Mouse (Mus musculus) cerebellum, adult 2 months (tissue): ENCODE measurements at regions not wholly inside any gene's neighbourhood (a gene's known extent, or its start where the extent isn't known, plus 50 kb on each side); places are given as distances from the start of the nearest gene placed in this dataset.

ENCODE experiments used
- DNase-seq, 2 experiments: peaks; one replicate each; pipeline ENCODE4 v3.0.0; 2021
- H3K27ac ChIP-seq: fragments of 200-500 bp; 2 replicates; pipeline ENCODE4 v1.5.1; 2012; ENCODE audit warnings: low read length, control low read depth, inconsistent platforms; ENCODE audit not compliant: insufficient read depth
- H3K27me3 ChIP-seq: fragments of 200-500 bp; 2 replicates; pipeline ENCODE4 v1.6.1; 2012; ENCODE audit warnings: inconsistent platforms, mild to moderate bottlenecking, low read length, moderate library complexity; ENCODE audit not compliant: control insufficient read depth, insufficient read depth
- H3K4me1 ChIP-seq: fragments of 200-500 bp; 2 replicates; pipeline ENCODE4 v1.6.1; 2011; ENCODE audit warnings: low read length; ENCODE audit not compliant: control insufficient read depth, insufficient read depth
- H3K4me3 ChIP-seq: fragments of 200-500 bp; replicated peaks from 2 replicates; pipeline ENCODE3; 2011; ENCODE audit warnings: mild to moderate bottlenecking, low read depth, low read length, control low read depth; ENCODE audit not compliant: insufficient read depth
- CTCF ChIP-seq: fragments of 200-500 bp; IDR thresholded peaks from 2 replicates; pipeline ENCODE4 v1.5.1; 2011; ENCODE audit warnings: low read depth, mild to moderate bottlenecking, control low read depth, low read length, moderate library complexity, borderline replicate concordance; ENCODE audit not compliant: insufficient read depth
- POLR2A ChIP-seq: fragments of 200-500 bp; IDR thresholded peaks from 2 replicates; pipeline ENCODE4 v1.6.1; 2011; ENCODE audit warnings: low read length, control low read depth, borderline replicate concordance; ENCODE audit not compliant: insufficient read depth
- WGBS: fragments of 180-500 bp; shearing (Covaris S2); methylation state at CpG from one replicate; pipeline ENCODE4 v1.1.7; 2018; 5-methylcytosine and 5-hydroxymethylcytosine counted together

DNA sequence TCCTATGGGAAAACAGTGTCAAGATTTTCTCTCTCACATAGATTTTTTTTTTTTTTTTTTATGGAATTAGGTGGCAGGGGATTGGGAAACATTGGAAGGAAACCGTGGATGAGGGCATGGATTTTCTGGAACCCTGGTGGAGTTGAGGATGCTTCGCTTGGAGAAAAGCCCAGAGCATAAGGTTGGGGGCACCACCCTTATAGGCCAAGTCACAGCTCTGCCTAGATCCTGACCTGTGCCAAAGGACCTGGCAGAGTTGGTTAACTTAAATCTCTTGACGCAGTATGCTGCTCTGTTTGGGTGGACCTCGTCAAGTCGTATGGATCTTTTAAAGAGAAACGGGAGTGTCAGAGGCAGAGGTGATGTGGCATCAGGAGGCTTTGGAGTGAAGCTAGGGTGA is 130.1 kb downstream of the 9530068E07Rik start:
- no peak overlapping the region for H3K4me3 ChIP-seq
- H3K27me3 ChIP-seq = no peaks in the 10 kb centered on the region
- TF ChIP-seq POLR2A (no peak), CTCF (no peak)
- 19% methylated on average over 6 of the region's 6 CpGs for WGBS
- DNase-seq = no peak
- no peak overlapping the region for H3K27ac ChIP-seq
- no peaks in the 10 kb centered on the region for H3K4me1 ChIP-seq

DNA sequence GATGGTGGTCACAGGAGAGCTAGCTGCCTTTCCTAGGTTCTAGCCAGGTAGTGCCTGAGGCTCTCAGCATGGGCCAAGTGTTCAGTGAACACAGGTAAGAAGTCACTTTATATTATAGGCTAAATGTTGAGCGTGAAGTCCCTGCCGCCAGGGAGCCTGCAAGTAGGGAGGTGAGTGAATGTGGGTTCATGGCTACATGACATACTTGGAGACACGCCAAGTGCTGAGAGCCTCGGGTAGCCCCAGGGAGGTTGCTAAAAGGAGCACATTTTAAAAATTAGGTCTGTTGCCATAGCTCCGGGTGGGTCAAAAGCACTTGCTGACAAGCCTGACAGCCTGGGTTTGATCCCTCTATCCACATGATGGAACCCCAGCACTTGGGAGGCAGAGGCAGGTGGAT is 137.2 kb downstream of the 9530068E07Rik start:
- Histone ChIP-seq H3K4me3 (no peak overlapping the region), H3K27me3 (no peaks in the 10 kb centered on the region), H3K4me1 (no peaks in the 10 kb centered on the region), H3K27ac (no peak overlapping the region)
- TF ChIP-seq CTCF (no peak), POLR2A (no peak)
- no peak for DNase-seq
- 42% methylated on average over 5 of the region's 5 CpGs for WGBS

DNA sequence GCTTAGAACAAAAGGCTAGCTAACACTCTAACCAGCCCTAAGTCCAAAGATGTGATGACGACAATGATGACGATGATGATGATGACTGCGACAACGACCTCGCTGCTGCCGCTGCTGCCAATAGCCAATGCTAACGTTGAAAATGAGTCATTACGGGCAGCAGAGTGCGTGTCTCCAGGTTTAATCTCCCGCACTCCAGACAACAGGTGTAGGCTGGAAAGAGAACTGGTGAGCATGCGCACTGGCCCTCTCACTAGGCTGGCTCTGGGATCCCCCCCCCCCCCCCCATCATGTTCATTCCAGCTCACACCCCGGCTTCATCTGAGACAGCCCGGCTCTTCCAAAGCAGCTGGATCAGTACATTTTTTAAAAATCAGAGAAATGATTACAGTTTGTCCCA is 138.4 kb downstream of the 9530068E07Rik start:
- Histone ChIP-seq H3K4me1 (no peaks in the 10 kb centered on the region), H3K27me3 (no peaks in the 10 kb centered on the region), H3K4me3 (no peak overlapping the region), H3K27ac (no peak overlapping the region)
- DNase-seq = no peak
- TF ChIP-seq CTCF (no peak), POLR2A (no peak)
- WGBS = 76% methylated on average over 13 of the region's 13 CpGs

DNA sequence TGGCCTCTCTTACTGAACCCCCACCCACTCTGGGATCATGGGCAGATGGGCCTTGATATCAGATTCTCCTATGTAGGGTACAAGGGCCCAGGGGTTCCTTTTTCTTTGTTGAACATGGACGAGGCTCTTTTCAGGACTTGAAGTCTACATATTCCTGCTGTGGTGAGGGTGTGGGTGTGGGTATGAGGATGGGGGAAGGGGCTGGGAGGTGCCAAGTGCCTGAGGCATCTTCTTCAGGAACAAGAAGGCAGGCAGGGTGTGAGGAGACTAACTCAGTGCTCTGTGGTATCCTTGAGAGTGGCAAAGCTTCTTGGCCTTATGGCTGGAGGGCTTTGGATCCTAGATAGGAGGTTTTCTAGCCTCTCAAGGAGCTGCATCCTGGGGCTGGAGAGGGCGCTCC is 140.0 kb downstream of the 9530068E07Rik start:
- WGBS = 83% methylated on average over 2 of the region's 2 CpGs
- DNase-seq = no peak
- H3K4me1 ChIP-seq = no peaks in the 10 kb centered on the region
- no peak for TF ChIP-seq POLR2A
- TF ChIP-seq CTCF = no peak
- no peak overlapping the region for H3K4me3 ChIP-seq
- H3K27ac ChIP-seq = no peak overlapping the region
- H3K27me3 ChIP-seq = no peaks in the 10 kb centered on the region

DNA sequence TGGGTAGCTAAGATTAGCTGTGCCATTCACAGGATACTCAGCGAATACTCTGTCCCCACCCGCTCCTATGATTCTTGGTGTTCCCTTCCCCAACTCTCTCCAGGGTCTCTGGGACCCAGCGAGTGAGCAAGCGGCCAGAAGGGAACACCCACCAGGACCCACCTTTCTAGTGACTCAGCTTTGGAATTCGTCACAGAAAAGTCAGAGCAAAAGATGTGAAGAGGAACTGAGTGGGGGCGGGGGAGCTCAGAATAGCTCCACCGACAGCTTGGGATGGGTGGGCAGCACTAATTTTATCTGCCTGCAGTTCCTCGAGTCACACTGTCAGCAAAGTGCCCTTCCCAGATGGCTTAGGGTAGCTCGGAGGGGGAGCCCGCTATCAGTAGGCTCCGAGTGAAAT is 140.6 kb downstream of the 9530068E07Rik start:
- 79% methylated on average over 11 of the region's 11 CpGs for WGBS

DNA sequence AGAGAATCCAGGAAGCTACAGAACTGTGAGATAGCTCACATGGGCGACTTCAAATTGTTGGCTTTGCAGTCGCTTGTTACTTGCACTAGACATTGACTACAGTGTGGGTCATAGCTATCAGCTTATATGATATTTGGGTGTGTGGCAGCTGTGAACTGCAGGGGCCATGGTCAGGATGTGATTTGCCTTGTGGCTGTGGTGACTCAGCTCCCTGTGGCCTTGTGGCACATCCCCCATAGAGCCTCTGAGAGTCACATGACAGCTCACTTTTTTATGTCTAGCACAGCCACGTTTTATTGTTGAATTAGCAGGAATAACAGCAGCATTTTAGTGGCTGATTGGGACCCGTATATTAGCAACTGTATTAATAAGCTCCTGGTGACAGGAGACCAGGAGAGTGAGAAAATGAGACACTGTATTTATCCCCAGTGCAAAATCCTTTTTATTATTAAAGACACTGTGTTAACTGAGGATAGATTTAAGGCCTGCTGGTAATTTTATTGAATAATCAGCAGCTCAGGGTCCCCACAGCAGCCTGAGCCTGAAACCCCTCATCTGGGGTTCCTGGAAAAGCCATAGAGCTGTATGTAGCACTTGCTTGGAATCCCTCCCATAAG is 141.7 kb downstream of the 9530068E07Rik start:
- no peak for DNase-seq
- TF ChIP-seq CTCF = no peak
- TF ChIP-seq POLR2A = no peak
- H3K4me3 ChIP-seq = no peak overlapping the region
- WGBS = 79% methylated on average over 4 of the region's 4 CpGs
- no peaks in the 10 kb centered on the region for H3K27me3 ChIP-seq
- H3K27ac ChIP-seq = no peak overlapping the region
- H3K4me1 ChIP-seq = no peaks in the 10 kb centered on the region

More for the DNA sequence above, 140.6 kb downstream of the 9530068E07Rik start:
- Histone ChIP-seq H3K4me1 (no peaks in the 10 kb centered on the region), H3K27ac (no peak overlapping the region), H3K27me3 (no peaks in the 10 kb centered on the region), H3K4me3 (no peak overlapping the region)
- no peak for DNase-seq
- TF ChIP-seq CTCF = no peak

DNA sequence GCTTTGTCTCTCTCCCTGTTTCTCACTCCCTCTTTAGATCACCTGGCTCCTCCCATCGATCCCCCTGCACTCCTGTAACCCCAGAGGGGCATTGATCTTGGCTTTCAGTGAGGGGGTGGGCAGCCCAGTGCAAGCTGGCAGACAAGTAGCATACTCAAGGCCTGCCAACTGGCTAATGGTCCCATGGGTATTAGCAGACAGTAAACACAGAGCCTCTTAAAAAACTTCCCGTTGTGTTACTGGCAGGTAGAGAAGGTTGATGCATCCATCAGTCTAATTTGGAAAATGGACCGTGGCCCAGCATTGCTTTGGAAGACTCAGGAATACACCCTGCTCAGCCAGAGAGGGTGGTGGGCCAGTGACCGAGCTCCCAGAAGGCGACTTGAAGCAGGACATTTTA is 145.0 kb downstream of the 9530068E07Rik start:
- no peak overlapping the region for H3K4me3 ChIP-seq
- no peaks in the 10 kb centered on the region for H3K27me3 ChIP-seq
- 10% methylated on average over 5 of the region's 5 CpGs for WGBS
- no peak for TF ChIP-seq CTCF
- H3K27ac ChIP-seq = no peak overlapping the region
- H3K4me1 ChIP-seq = no peaks in the 10 kb centered on the region
- DNase-seq = no peak

DNA sequence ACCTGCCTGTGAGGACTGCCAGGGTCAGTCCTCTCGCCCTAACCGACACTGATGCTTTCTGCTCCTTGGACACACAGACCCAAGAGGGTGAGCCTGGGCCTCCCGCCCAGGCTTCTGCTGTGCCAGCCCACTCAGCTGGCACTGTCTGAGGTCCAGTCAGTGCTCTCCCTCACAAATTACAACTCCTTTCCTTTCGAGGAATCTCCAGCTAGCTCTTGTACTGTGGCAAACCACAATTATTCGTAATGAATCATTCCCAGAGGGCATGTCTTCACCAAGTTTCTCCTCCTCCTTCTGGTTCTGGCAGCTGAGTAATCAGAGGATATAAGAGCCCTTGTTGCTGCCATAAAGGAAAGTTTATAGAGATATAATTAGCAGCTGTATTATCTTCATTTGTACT is 155.2 kb downstream of the 9530068E07Rik start:
- no peak for TF ChIP-seq CTCF
- no peak for TF ChIP-seq POLR2A
- Histone ChIP-seq H3K27me3 (no peaks in the 10 kb centered on the region; the same call in 1 of the 2 replicates), H3K4me1 (no peaks in the 10 kb centered on the region), H3K27ac (no peak overlapping the region), H3K4me3 (no peak overlapping the region)
- no peak for DNase-seq
- WGBS = 17% methylated on average over 5 of the region's 5 CpGs
